Mouse (Mus musculus): ENCODE results near the gene Reg3d. TPM values are rescaled to one million over a fixed set of nuclear protein-coding genes. Genes with fewer than 3 reads are reported as not detected.

The Reg3d gene
- polyA plus RNA-seq, 1 experiment from 2014 or later, result not detected

DNA sequence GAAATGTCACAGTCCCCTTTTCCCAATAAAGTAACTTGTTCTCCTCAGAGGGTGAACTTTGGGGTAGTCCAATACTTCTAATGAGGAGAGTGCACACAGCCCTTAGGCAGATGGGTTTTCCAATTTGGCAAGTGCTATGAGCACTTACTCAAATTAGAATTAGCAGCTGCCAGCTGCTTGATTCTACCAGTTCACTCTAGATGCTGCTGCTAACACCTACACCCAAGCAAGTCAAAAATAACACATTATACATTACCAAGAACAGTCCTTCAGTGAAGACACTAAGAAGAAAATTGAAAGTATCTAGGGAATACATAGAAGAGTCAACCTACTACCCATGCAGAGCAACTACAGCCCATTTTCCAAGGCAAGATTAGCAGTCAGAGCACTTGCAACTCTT is 38.4 kb downstream of the Reg3d start:
- Histone ChIP-seq H3K36me3 (ENCODE audit: control insufficient read depth, insufficient read depth, low read length) (no peaks in the 10 kb centered on the region), H3K4me3 (ENCODE audit: low read depth, low read length) (no peak overlapping the region), H3K4me2 (ENCODE audit: low read depth, low read length, severe bottlenecking) (no peak overlapping the region), H3K27ac (ENCODE audit: low read depth, low read length) (no peak overlapping the region), H3K27me3 (ENCODE audit: control insufficient read depth, insufficient read depth, low read length) (no peaks in the 10 kb centered on the region), H3K9me3 (ENCODE audit: control insufficient read depth, low read length) (no peaks in the 10 kb centered on the region), H3K9ac (ENCODE audit: low read length) (no peak overlapping the region), H3K4me1 (replicated peaks; ENCODE audit: control insufficient read depth, insufficient read depth, low read length) (no peaks in the 10 kb centered on the region)
- ATAC-seq (replicated peaks; ENCODE audit: low FRiP score) (no peak), DNase-seq (ENCODE audit: low spot score) (no peak)

DNA sequence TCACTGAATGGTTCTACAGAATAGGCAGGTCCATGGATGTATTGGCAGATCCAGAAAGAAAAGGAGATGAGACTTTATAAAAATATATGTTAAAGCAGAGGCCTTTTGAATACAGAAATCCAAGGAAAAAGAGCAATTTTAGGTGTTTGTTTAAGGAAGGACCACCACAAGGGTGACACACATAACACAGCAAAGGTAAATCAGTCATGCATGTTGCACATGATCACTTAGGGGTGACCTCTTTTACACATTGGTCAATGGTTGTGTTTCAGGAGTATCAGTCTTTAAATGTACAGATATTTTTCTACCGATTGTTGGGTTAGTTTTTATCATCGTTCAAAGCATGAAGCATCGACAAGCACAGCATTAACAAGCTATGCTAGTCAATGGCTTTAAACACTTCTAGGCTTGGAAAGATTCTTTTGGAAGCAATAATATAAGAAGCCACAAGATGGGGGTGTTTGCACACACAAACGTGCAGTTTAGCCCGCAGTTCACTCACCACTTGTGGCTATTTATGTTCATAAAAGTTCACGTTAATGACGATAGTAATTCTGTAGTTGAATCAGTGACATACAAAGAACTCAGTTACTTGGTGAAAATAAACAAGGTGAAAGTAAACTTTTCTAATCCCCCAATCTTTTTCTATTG is 46.6 kb downstream of the Reg3d start:
- Histone ChIP-seq H3K4me2 (ENCODE audit: low read depth, low read length, severe bottlenecking) (no peak overlapping the region), H3K4me1 (replicated peaks; ENCODE audit: control insufficient read depth, insufficient read depth, low read length) (no peaks in the 10 kb centered on the region), H3K27me3 (ENCODE audit: control insufficient read depth, insufficient read depth, low read length) (no peaks in the 10 kb centered on the region), H3K36me3 (ENCODE audit: control insufficient read depth, insufficient read depth, low read length) (no peaks in the 10 kb centered on the region), H3K9ac (ENCODE audit: low read length) (no peak overlapping the region), H3K9me3 (ENCODE audit: control insufficient read depth, low read length) (no peaks in the 10 kb centered on the region), H3K27ac (ENCODE audit: low read depth, low read length) (no peak overlapping the region), H3K4me3 (ENCODE audit: low read depth, low read length) (no peak overlapping the region)
- ATAC-seq (replicated peaks; ENCODE audit: low FRiP score) (peak; percentile 72), DNase-seq (ENCODE audit: low spot score) (no peak)
- WGBS, result 41% methylated on average over 7 of the region's 7 CpGs

- 61% methylated on average over 2 of the region's 2 CpGs for WGBS
- Histone ChIP-seq H3K36me3 (ENCODE audit: control insufficient read depth, insufficient read depth, low read length) (no peaks in the 10 kb centered on the region), H3K27ac (ENCODE audit: low read depth, low read length) (no peak overlapping the region), H3K9ac (ENCODE audit: low read length) (no peak overlapping the region), H3K4me3 (ENCODE audit: low read depth, low read length) (no peak overlapping the region), H3K9me3 (ENCODE audit: control insufficient read depth, low read length) (no peaks in the 10 kb centered on the region), H3K27me3 (ENCODE audit: control insufficient read depth, insufficient read depth, low read length) (no peaks in the 10 kb centered on the region), H3K4me2 (ENCODE audit: low read depth, low read length, severe bottlenecking) (no peak overlapping the region), H3K4me1 (replicated peaks; ENCODE audit: control insufficient read depth, insufficient read depth, low read length) (no peaks in the 10 kb centered on the region)
- ATAC-seq (replicated peaks; ENCODE audit: low FRiP score) (0 out of 2 replicates have a peak, but pooled peaks have one; percentile 50), DNase-seq (ENCODE audit: low spot score) (no peak)
Observed at GRCm38 (mm10) chr6:78329166-78329565, 49.5 kb downstream of the Reg3d start.

- H3K4me3 ChIP-seq (ENCODE audit: low read depth, low read length), result no peak overlapping the region
- DNase-seq (ENCODE audit: low spot score) (no peak), ATAC-seq (replicated peaks; ENCODE audit: low FRiP score) (no peak)
- H3K27ac ChIP-seq (ENCODE audit: low read depth, low read length), result no peak overlapping the region
- H3K4me1 ChIP-seq (replicated peaks; ENCODE audit: control insufficient read depth, insufficient read depth, low read length), result no peaks in the 10 kb centered on the region
- no peak overlapping the region for H3K4me2 ChIP-seq (ENCODE audit: low read depth, low read length, severe bottlenecking)
- H3K36me3 ChIP-seq (ENCODE audit: control insufficient read depth, insufficient read depth, low read length), result no peaks in the 10 kb centered on the region
- no peak overlapping the region for H3K9ac ChIP-seq (ENCODE audit: low read length)
- H3K27me3 ChIP-seq (ENCODE audit: control insufficient read depth, insufficient read depth, low read length), result no peaks in the 10 kb centered on the region
- no peaks in the 10 kb centered on the region for H3K9me3 ChIP-seq (ENCODE audit: control insufficient read depth, low read length)
Observed at GRCm38 (mm10) chr6:78327798-78328197, 50.9 kb downstream of the Reg3d start.

Other genes with a start within 250 kb of the Reg3d start
- not detected in 2 replicates for gene Reg3b, start 8.2 kb downstream of the Reg3d start, polyA plus RNA-seq (2014; fragmentation: Nextera tagmentation; extraction: Ambion mirVana)
- gene Reg3a, start 1.8 kb upstream of the Reg3d start, polyA plus RNA-seq (2014; fragmentation: Nextera tagmentation; extraction: Ambion mirVana), result not detected in 2 replicates
- gene Reg2, start 16.8 kb upstream of the Reg3d start, polyA plus RNA-seq (2014; fragmentation: Nextera tagmentation; extraction: Ambion mirVana), result not detected in 2 replicates
- gene Reg1, start 43.8 kb upstream of the Reg3d start, polyA plus RNA-seq (2014; fragmentation: Nextera tagmentation; extraction: Ambion mirVana), result not detected in 2 replicates
- not detected in 2 replicates for gene Reg3g, start 90.0 kb upstream of the Reg3d start, polyA plus RNA-seq (2014; fragmentation: Nextera tagmentation; extraction: Ambion mirVana)

Data from forebrain, embryonic 11.5 days (tissue).